Mouse (Mus musculus): ENCODE results near the gene Lrmda. TPM values are rescaled to one million over a fixed set of nuclear protein-coding genes. Genes with fewer than 3 reads are reported as not detected.

The Lrmda gene
- polyA plus RNA-seq, 1 experiment from 2014 or later: 0.94 TPM

GRCm38 (mm10) chr14:22849108-22849507 is 829.6 kb downstream of the Lrmda start:
- Histone ChIP-seq H3K27ac (ENCODE audit: low read length) (no peak overlapping the region), H3K9ac (ENCODE audit: low read length) (no peak overlapping the region), H3K27me3 (ENCODE audit: control insufficient read depth, insufficient read depth, low read length) (no peaks in the 10 kb centered on the region), H3K9me3 (replicated peaks; ENCODE audit: control insufficient read depth, low read length) (no peaks in the 10 kb centered on the region), H3K4me3 (replicated peaks; ENCODE audit: low read length) (no peak overlapping the region), H3K36me3 (ENCODE audit: control insufficient read depth, insufficient read depth, low read length) (no peaks in the 10 kb centered on the region), H3K4me2 (ENCODE audit: low read depth, low read length) (no peak overlapping the region), H3K4me1 (ENCODE audit: control insufficient read depth, insufficient read depth, low read length) (no peaks in the 10 kb centered on the region; the same call in 1 of the 2 replicates)
- 85% methylated on average over 2 of the region's 2 CpGs for WGBS
- no peak for ATAC-seq (ENCODE audit: insufficient read depth, low FRiP score)

DNA sequence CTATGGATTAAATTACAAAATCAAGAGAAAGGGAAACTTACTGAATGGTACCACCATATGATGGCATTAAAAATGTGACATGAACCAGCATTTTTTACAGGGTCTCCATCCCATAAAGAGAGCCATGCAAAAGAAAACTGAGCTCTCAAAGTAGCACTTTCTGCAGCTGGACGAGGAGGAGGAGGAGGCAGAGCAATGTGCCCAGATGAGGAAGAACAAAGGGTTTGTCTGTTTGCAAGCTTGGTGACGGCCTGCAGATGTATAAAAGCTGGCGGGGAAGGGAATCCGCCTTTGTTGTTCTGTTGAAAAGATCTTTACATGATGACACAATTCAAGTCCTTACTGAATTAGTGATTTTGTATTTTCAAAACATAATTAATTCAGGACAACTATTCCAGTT is 841.1 kb downstream of the Lrmda start:
- Histone ChIP-seq H3K4me1 (ENCODE audit: control insufficient read depth, insufficient read depth, low read length) (peaks cover 7% of the 10 kb centered on the region; the same call in 1 of the 2 replicates), H3K27ac (ENCODE audit: low read length) (no peak overlapping the region), H3K9ac (ENCODE audit: low read length) (no peak overlapping the region), H3K4me2 (ENCODE audit: low read depth, low read length) (no peak overlapping the region), H3K4me3 (replicated peaks; ENCODE audit: low read length) (no peak overlapping the region), H3K36me3 (ENCODE audit: control insufficient read depth, insufficient read depth, low read length) (no peaks in the 10 kb centered on the region), H3K27me3 (ENCODE audit: control insufficient read depth, insufficient read depth, low read length) (no peaks in the 10 kb centered on the region), H3K9me3 (replicated peaks; ENCODE audit: control insufficient read depth, low read length) (no peaks in the 10 kb centered on the region)
- 60% methylated on average over 4 of the region's 4 CpGs for WGBS
- ATAC-seq (ENCODE audit: insufficient read depth, low FRiP score): no peak

DNA sequence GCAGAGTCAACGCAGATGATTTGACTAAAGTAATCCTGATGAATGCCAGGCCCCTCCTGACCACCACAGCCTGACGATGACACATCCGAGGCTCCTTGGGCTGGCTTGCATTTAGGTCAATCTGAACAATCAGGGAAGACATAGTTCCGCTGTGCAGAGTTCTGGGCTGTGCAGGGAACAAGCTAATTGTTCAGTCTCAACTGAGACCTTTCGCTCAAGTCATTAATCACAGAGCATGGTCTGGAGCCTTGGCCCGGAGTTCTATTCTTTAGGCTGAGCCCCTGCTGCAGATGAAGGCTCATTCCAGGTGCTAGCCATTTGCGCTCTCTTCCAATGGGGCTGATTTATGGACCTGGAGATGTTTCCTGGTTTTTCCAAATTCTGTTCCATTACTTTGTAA is 844.6 kb downstream of the Lrmda start:
- H3K9ac ChIP-seq (ENCODE audit: low read length): no peak overlapping the region
- ATAC-seq (ENCODE audit: insufficient read depth, low FRiP score): peak; percentile 74; the same call in 1 of the 2 replicates

DNA sequence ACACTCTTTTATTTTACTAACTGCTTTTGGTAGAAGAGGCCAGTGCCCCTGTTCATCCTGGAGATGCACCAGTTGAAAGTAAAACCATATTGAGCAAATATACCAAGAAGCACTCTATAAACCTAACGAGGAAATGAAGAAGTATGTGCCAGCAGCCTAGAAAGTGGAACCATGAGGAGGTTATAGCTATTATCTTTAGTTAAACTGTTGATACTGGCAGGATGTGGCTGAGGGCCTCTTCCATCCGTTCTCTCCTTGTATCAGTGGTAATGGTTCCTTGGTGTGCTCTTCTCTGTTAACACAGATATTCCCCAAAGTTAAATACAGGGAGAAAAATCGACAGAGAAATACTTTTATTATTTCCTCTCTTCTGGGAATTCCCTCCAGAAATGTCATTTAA is 855.1 kb downstream of the Lrmda start:
- no peak overlapping the region for H3K27ac ChIP-seq (ENCODE audit: low read length)
- no peaks in the 10 kb centered on the region for H3K4me1 ChIP-seq (ENCODE audit: control insufficient read depth, insufficient read depth, low read length)
- no peak overlapping the region for H3K4me2 ChIP-seq (ENCODE audit: low read depth, low read length)
- WGBS: 73% methylated on average over 3 of the region's 3 CpGs
- H3K9ac ChIP-seq (ENCODE audit: low read length): no peak overlapping the region
- no peaks in the 10 kb centered on the region for H3K27me3 ChIP-seq (ENCODE audit: control insufficient read depth, insufficient read depth, low read length)
- no peaks in the 10 kb centered on the region for H3K9me3 ChIP-seq (replicated peaks; ENCODE audit: control insufficient read depth, low read length)
- no peak overlapping the region for H3K4me3 ChIP-seq (replicated peaks; ENCODE audit: low read length)
- no peak for ATAC-seq (ENCODE audit: insufficient read depth, low FRiP score)
- H3K36me3 ChIP-seq (ENCODE audit: control insufficient read depth, insufficient read depth, low read length): no peaks in the 10 kb centered on the region

More for the DNA sequence above, 844.6 kb downstream of the Lrmda start:
- H3K4me3 ChIP-seq (replicated peaks; ENCODE audit: low read length): no peak overlapping the region
- H3K27ac ChIP-seq (ENCODE audit: low read length): no peak overlapping the region
- no peak overlapping the region for H3K4me2 ChIP-seq (ENCODE audit: low read depth, low read length)
- H3K9me3 ChIP-seq (replicated peaks; ENCODE audit: control insufficient read depth, low read length): no peaks in the 10 kb centered on the region
- no peaks in the 10 kb centered on the region for H3K27me3 ChIP-seq (ENCODE audit: control insufficient read depth, insufficient read depth, low read length)
- H3K4me1 ChIP-seq (ENCODE audit: control insufficient read depth, insufficient read depth, low read length): 0 out of 2 replicates have a peak, but pooled peaks cover 3% of the 10 kb centered on the region
- WGBS: 40% methylated on average over 7 of the region's 7 CpGs
- H3K36me3 ChIP-seq (ENCODE audit: control insufficient read depth, insufficient read depth, low read length): no peaks in the 10 kb centered on the region

DNA sequence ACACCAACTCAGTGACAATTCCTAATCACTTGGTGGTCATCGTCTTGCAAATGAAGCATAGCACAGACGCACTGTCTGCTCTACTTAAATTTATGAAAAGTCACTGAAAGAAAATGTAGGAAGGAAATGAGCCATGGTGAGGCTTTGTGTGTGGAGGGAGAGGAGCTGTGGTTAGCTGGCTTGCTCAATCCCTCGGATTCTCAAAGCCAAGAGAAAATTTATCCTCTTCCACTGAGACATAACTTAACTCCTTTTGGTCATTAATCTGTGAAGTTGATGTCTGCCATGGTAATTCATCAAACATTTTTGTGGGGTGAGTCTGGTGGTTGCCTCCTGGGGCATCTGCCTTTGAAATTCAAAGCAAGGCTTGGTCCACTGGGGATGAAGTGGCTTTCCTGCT is 867.7 kb downstream of the Lrmda start:
- no peak overlapping the region for H3K4me3 ChIP-seq (replicated peaks; ENCODE audit: low read length)
- 64% methylated on average over 3 of the region's 3 CpGs for WGBS
- H3K4me2 ChIP-seq (ENCODE audit: low read depth, low read length): no peak overlapping the region
- H3K9me3 ChIP-seq (replicated peaks; ENCODE audit: control insufficient read depth, low read length): no peaks in the 10 kb centered on the region
- no peaks in the 10 kb centered on the region for H3K4me1 ChIP-seq (ENCODE audit: control insufficient read depth, insufficient read depth, low read length)
- no peaks in the 10 kb centered on the region for H3K27me3 ChIP-seq (ENCODE audit: control insufficient read depth, insufficient read depth, low read length)
- ATAC-seq (ENCODE audit: insufficient read depth, low FRiP score): no peak
- H3K27ac ChIP-seq (ENCODE audit: low read length): no peak overlapping the region
- H3K36me3 ChIP-seq (ENCODE audit: control insufficient read depth, insufficient read depth, low read length): no peaks in the 10 kb centered on the region
- H3K9ac ChIP-seq (ENCODE audit: low read length): no peak overlapping the region

- no peaks in the 10 kb centered on the region for H3K9me3 ChIP-seq (replicated peaks; ENCODE audit: control insufficient read depth, low read length)
- WGBS: 93% methylated on average over 1 of the region's 1 CpGs
- H3K4me1 ChIP-seq (ENCODE audit: control insufficient read depth, insufficient read depth, low read length): no peaks in the 10 kb centered on the region
- no peak overlapping the region for H3K4me2 ChIP-seq (ENCODE audit: low read depth, low read length)
- no peak overlapping the region for H3K4me3 ChIP-seq (replicated peaks; ENCODE audit: low read length)
- no peaks in the 10 kb centered on the region for H3K27me3 ChIP-seq (ENCODE audit: control insufficient read depth, insufficient read depth, low read length)
- ATAC-seq (ENCODE audit: insufficient read depth, low FRiP score): no peak
- H3K27ac ChIP-seq (ENCODE audit: low read length): no peak overlapping the region
- no peak overlapping the region for H3K9ac ChIP-seq (ENCODE audit: low read length)
- H3K36me3 ChIP-seq (ENCODE audit: control insufficient read depth, insufficient read depth, low read length): no peaks in the 10 kb centered on the region
Measured at GRCm38 (mm10) chr14:22899312-22899711, 879.8 kb downstream of the Lrmda start.

GRCm38 (mm10) chr14:22902116-22902515 is 882.6 kb downstream of the Lrmda start:
- Histone ChIP-seq H3K9ac (ENCODE audit: low read length) (no peak overlapping the region), H3K4me2 (ENCODE audit: low read depth, low read length) (no peak overlapping the region), H3K4me3 (replicated peaks; ENCODE audit: low read length) (no peak overlapping the region), H3K27me3 (ENCODE audit: control insufficient read depth, insufficient read depth, low read length) (no peaks in the 10 kb centered on the region), H3K27ac (ENCODE audit: low read length) (no peak overlapping the region), H3K36me3 (ENCODE audit: control insufficient read depth, insufficient read depth, low read length) (no peaks in the 10 kb centered on the region), H3K4me1 (ENCODE audit: control insufficient read depth, insufficient read depth, low read length) (no peaks in the 10 kb centered on the region; the same call in 1 of the 2 replicates), H3K9me3 (replicated peaks; ENCODE audit: control insufficient read depth, low read length) (no peaks in the 10 kb centered on the region)
- WGBS: 83% methylated on average over 1 of the region's 1 CpGs
- ATAC-seq (ENCODE audit: insufficient read depth, low FRiP score): no peak

DNA sequence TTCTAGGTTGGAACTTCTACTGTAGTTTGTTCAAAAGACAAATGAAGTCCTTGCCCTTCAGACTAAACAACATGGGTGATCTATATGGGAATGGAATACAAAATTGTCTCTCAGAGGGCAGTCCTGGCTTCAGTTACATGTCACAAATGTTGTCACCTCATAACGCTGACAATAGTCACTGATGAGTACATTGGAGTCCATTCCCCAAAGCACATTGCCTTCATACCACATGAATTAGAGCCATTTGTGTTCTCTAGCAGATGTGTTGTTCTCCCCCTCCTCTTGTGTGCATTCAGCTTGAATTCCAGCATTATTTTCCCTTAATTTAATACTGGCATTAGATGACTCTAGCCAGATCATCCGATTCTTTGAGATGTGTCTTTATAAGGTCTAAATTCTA is 883.4 kb downstream of the Lrmda start:
- H3K27me3 ChIP-seq (ENCODE audit: control insufficient read depth, insufficient read depth, low read length): no peaks in the 10 kb centered on the region
- no peaks in the 10 kb centered on the region; the same call in 1 of the 2 replicates for H3K4me1 ChIP-seq (ENCODE audit: control insufficient read depth, insufficient read depth, low read length)
- no peak overlapping the region for H3K4me2 ChIP-seq (ENCODE audit: low read depth, low read length)
- 91% methylated on average over 2 of the region's 2 CpGs for WGBS
- no peak overlapping the region for H3K9ac ChIP-seq (ENCODE audit: low read length)
- no peaks in the 10 kb centered on the region for H3K36me3 ChIP-seq (ENCODE audit: control insufficient read depth, insufficient read depth, low read length)
- ATAC-seq (ENCODE audit: insufficient read depth, low FRiP score): no peak
- no peak overlapping the region for H3K27ac ChIP-seq (ENCODE audit: low read length)
- no peak overlapping the region for H3K4me3 ChIP-seq (replicated peaks; ENCODE audit: low read length)
- H3K9me3 ChIP-seq (replicated peaks; ENCODE audit: control insufficient read depth, low read length): no peaks in the 10 kb centered on the region

GRCm38 (mm10) chr14:22905741-22906667 is 886.5 kb downstream of the Lrmda start:
- no peak for ATAC-seq (ENCODE audit: insufficient read depth, low FRiP score)
- Histone ChIP-seq H3K36me3 (ENCODE audit: control insufficient read depth, insufficient read depth, low read length) (no peaks in the 10 kb centered on the region), H3K9me3 (replicated peaks; ENCODE audit: control insufficient read depth, low read length) (no peaks in the 10 kb centered on the region), H3K9ac (ENCODE audit: low read length) (no peak overlapping the region), H3K27me3 (ENCODE audit: control insufficient read depth, insufficient read depth, low read length) (no peaks in the 10 kb centered on the region), H3K4me3 (replicated peaks; ENCODE audit: low read length) (no peak overlapping the region), H3K4me1 (ENCODE audit: control insufficient read depth, insufficient read depth, low read length) (no peaks in the 10 kb centered on the region; the same call in 1 of the 2 replicates), H3K27ac (ENCODE audit: low read length) (no peak overlapping the region), H3K4me2 (ENCODE audit: low read depth, low read length) (no peak overlapping the region)
- WGBS: 68% methylated on average over 7 of the region's 7 CpGs
